Comparison of ENCODE assay signal across 10 mouse cellular contexts in genomic region chr1:192745240-192746101, GRCm38 (mm10). TPM values are rescaled to one million over a fixed set of nuclear protein-coding genes. Genes with fewer than 3 reads are reported as not detected.
DNase-seq lines count a peak whose midpoint lies in the region; ATAC-seq and TF ChIP-seq lines count a peak whose summit lies in the region.
"Had no signal": no experiment of that assay in that cellular context is flagged by ENCODE, and none has a peak within 500 bp of the region (broad histone marks: within the 10 kb centered on the region; RNA-seq: fewer than 3 reads in every experiment).

No protein-coding gene starts in this region.

- 5% methylated on average over 16 of the region's 16 CpGs for WGBS in embryonic facial prominence, embryonic 10.5 days
- 9% methylated on average over 16 of the region's 16 CpGs for WGBS in limb, embryonic 14.5 days
- 7% methylated on average over 16 of the region's 16 CpGs for WGBS in neural tube, embryonic 11.5 days

- peaks cover 3% of the 10 kb centered on the region; the same call in 1 of the 2 replicates for H3K36me3 ChIP-seq in embryonic facial prominence, embryonic 10.5 days (replicated peaks)
- no peaks in the 10 kb centered on the region for H3K36me3 ChIP-seq in limb, embryonic 14.5 days (ENCODE audit: control insufficient read depth, insufficient read depth, low read length)
- H3K36me3 ChIP-seq in neural tube, embryonic 11.5 days (ENCODE audit: control insufficient read depth, insufficient read depth, low read length): no peaks in the 10 kb centered on the region
- H3K36me3 ChIP-seq: embryonic facial prominence, embryonic 15.5 days; midbrain, embryonic 12.5 days had no signal

- H3K27ac ChIP-seq in embryonic facial prominence, embryonic 10.5 days (replicated peaks): peak overlapping the region; percentile 81
- H3K27ac ChIP-seq in limb, embryonic 14.5 days (replicated peaks; ENCODE audit: low read depth, low read length): no peak overlapping the region
- H3K27ac ChIP-seq in neural tube, embryonic 11.5 days (ENCODE audit: low read depth, low read length): no peak overlapping the region
- H3K27ac ChIP-seq: embryonic facial prominence, embryonic 15.5 days; midbrain, embryonic 12.5 days had no signal

- no peak overlapping the region for H3K9ac ChIP-seq in limb, embryonic 14.5 days (ENCODE audit: low read depth, low read length, severe bottlenecking)
- no peak overlapping the region for H3K9ac ChIP-seq in neural tube, embryonic 11.5 days (ENCODE audit: low read length)
- H3K9ac ChIP-seq: embryonic facial prominence, embryonic 15.5 days; midbrain, embryonic 12.5 days had no signal

- TF ChIP-seq POLR2A in limb, embryonic 14.5 days (IDR thresholded peaks at IDR 0.05; ENCODE audit: borderline replicate concordance, extremely low read depth, insufficient read depth, insufficient read length): 0 out of 2 replicates have a peak, but pooled peaks have one; percentile 19

- no peaks in the 10 kb centered on the region for H3K9me3 ChIP-seq in embryonic facial prominence, embryonic 10.5 days
- no peaks in the 10 kb centered on the region for H3K9me3 ChIP-seq in limb, embryonic 14.5 days (ENCODE audit: control insufficient read depth, low read length)
- H3K9me3 ChIP-seq in neural tube, embryonic 11.5 days (ENCODE audit: control insufficient read depth, low read length): no peaks in the 10 kb centered on the region
- H3K9me3 ChIP-seq: embryonic facial prominence, embryonic 15.5 days; midbrain, embryonic 12.5 days had no signal

- no peaks in the 10 kb centered on the region for H3K27me3 ChIP-seq in embryonic facial prominence, embryonic 10.5 days (replicated peaks; ENCODE audit: low read depth, poor library complexity, severe bottlenecking)
- no peaks in the 10 kb centered on the region for H3K27me3 ChIP-seq in limb, embryonic 14.5 days (ENCODE audit: control insufficient read depth, insufficient read depth, low read length)
- no peaks in the 10 kb centered on the region for H3K27me3 ChIP-seq in neural tube, embryonic 11.5 days (ENCODE audit: control insufficient read depth, insufficient read depth, low read length)
- H3K27me3 ChIP-seq: embryonic facial prominence, embryonic 15.5 days; midbrain, embryonic 12.5 days had no signal

- no peak overlapping the region for H3K4me3 ChIP-seq in embryonic facial prominence, embryonic 10.5 days
- H3K4me3 ChIP-seq in limb, embryonic 14.5 days (replicated peaks; ENCODE audit: low read length): no peak overlapping the region
- H3K4me3 ChIP-seq in neural tube, embryonic 11.5 days (ENCODE audit: low read depth, low read length): no peak overlapping the region
- H3K4me3 ChIP-seq: embryonic facial prominence, embryonic 15.5 days; midbrain, embryonic 12.5 days had no signal

- H3K4me2 ChIP-seq in limb, embryonic 14.5 days (replicated peaks; ENCODE audit: low read depth, low read length, severe bottlenecking): no peak overlapping the region
- no peak overlapping the region for H3K4me2 ChIP-seq in neural tube, embryonic 11.5 days (ENCODE audit: low read depth)
- H3K4me2 ChIP-seq: embryonic facial prominence, embryonic 15.5 days; midbrain, embryonic 12.5 days had no signal

- peak; percentile 44 to 59 for DNase-seq in heart, adult 18-20 months
- no peak for DNase-seq in heart, adult 9 months (ENCODE audit: low spot score in 2 of 2)
- peak; percentile 86 for DNase-seq in A20 (ENCODE audit: low read depth, low spot score)
- peak; percentile 82 for DNase-seq in T-cell, adult 2 months (ENCODE audit: low spot score)
- peak; percentile 82 for DNase-seq in embryonic facial prominence, embryonic 10.5 days (ENCODE audit: low spot score)
- no peak for DNase-seq in limb, embryonic 14.5 days (ENCODE audit: low spot score)
- peak; percentile 50 for DNase-seq in neural tube, embryonic 11.5 days (ENCODE audit: low spot score)

- peaks cover 9% of the 10 kb centered on the region for H3K4me1 ChIP-seq in embryonic facial prominence, embryonic 10.5 days
- H3K4me1 ChIP-seq in limb, embryonic 14.5 days (ENCODE audit: control insufficient read depth, insufficient read depth, low read length): peaks cover 5% of the 10 kb centered on the region
- H3K4me1 ChIP-seq in neural tube, embryonic 11.5 days (ENCODE audit: control insufficient read depth, insufficient read depth, low read length): no peaks in the 10 kb centered on the region
- H3K4me1 ChIP-seq: embryonic facial prominence, embryonic 15.5 days; midbrain, embryonic 12.5 days had no signal

- peak; percentile 25; the same call in 1 of the 2 replicates for ATAC-seq in limb, embryonic 14.5 days (ENCODE audit: low FRiP score, low read depth)
- no peak for ATAC-seq in neural tube, embryonic 11.5 days (ENCODE audit: insufficient read depth, low FRiP score, low TSS enrichment)
- ATAC-seq in frontal cortex, adult (ENCODE audit: low TSS enrichment): no peak

RNA-seq across cellular contexts. Expression of gene Hhat, which starts 25.6 kb away (rescaled TPM):
- total RNA-seq in heart, adult 18-20 months (2021): 1 to 10 TPM; 1.6 to 3.3 TPM
- polyA plus RNA-seq in embryonic facial prominence, embryonic 10.5 days (2016; fragmentation: Nextera tagmentation; extraction: Ambion mirVana): 9.3 and 9.9 TPM in 2 replicates
- polyA plus RNA-seq in limb, embryonic 14.5 days (2012; rRNA removed): 10.0 and 15.5 TPM in 2 replicates
- polyA plus RNA-seq in limb, embryonic 14.5 days (2014; fragmentation: Nextera tagmentation; extraction: Ambion mirVana): 12.6 and 14.7 TPM in 2 replicates
- 8.9 and 9.2 TPM in 2 replicates for polyA plus RNA-seq in neural tube, embryonic 11.5 days (2014; fragmentation: Nextera tagmentation; extraction: Ambion mirVana)

Comparison
In these comparisons a context has a peak if more than half of its experiments do, and no peak if none do; other contexts are left out.
1. DNase-seq: peak in heart, adult 18-20 months (2 of 2), A20 (single experiment), T-cell, adult 2 months (single experiment), embryonic facial prominence, embryonic 10.5 days (single experiment) and neural tube, embryonic 11.5 days (single experiment); none in heart, adult 9 months (0 of 2) and limb, embryonic 14.5 days (single experiment).